Mouse (Mus musculus) adrenal gland, adult (tissue): ENCODE measurements around the gene Nit1.
A peak's percentile ranks its signal among the peaks of the same experiment; 100 is the strongest.
"Not testable (repeated sequence)": the region's sequence is repeated elsewhere in the genome, so short reads cannot be mapped to it uniquely, and the experiment has no call there.

Source experiments
- DNase-seq, 2 experiments: peaks; one replicate each; pipeline ENCODE4 v3.0.0; 2022 to 2023; ENCODE audit warnings: low spot score in 1 of 2; ENCODE audit not compliant: inconsistent age in 2 of 2

The Nit1 gene

DNA sequence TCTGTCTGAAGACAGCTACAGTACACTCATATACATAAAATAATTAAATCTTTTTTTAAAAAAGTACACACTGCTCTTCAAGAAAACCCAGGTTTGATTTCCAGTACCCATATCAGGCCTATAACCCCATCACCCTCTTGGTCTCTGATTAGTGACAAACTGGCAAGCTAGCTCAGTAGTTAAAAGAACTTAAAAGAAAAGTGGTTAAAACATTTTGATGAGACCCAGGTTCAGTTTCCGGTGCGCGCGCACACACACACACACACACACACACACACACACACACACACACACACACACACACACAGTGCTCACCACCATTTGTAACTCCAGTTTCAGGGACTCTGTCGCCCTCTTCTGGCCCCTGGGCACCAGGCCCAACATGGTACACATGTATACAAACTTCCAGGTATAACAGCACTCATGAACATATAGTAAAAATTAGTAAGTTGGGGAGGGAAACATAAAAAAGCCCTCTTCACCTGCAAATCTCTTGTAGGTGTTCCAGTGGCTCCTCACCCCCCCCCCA lies 10.4 kb upstream of the Nit1 start:
- peak in 1 of 2 experiments; percentile 39 for DNase-seq

GRCm38 (mm10) chr1:171349210-171349609 lies 3.8 kb upstream of the Nit1 start:
- peak; percentile 42 to 71 for DNase-seq

DNA sequence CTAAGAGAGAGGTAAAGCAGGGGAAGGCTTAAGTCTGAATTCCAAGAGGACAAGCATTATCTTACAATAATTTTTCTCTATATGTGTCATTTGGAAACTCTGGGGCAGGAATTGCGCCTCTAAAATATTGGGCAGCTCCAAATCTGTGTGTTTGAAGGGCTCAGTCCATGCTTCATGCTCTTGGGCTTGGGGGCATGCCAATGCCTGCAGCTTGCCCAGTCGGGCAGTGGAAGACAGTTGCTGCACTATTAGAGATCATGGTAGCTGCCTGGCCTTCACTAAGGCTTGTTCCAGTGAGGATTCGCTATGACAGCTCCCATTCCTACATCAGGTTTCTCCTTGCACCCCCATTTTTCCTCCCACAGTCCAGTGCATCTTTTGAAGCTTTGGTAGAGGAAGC lies 3.2 kb upstream of the Nit1 start:
- DNase-seq, result peak in 1 of 2 experiments; percentile 46

DNA sequence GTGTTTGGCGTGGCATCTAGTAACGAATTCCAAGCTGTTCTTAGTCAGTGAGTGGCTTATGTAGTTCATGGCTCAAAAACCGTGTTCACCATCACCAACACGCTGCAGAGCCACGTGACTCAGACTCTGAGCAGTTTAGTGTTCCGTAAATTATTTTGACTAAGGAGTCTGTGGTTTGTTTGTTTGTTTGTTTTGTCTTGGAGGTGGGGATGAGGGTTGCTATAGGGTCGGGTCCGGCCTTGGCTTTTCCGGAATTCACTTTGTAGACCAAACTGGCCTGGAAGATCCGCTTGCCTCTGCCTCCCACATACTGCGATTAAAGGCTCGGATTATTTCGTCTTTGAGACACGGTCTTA lies 627 bp upstream of the Nit1 start:
- DNase-seq, result peak in 1 of 2 experiments; percentile 71

GRCm38 (mm10) chr1:171344715-171345114 lies 731 bp downstream of the Nit1 start:
- no peak for DNase-seq

DNA sequence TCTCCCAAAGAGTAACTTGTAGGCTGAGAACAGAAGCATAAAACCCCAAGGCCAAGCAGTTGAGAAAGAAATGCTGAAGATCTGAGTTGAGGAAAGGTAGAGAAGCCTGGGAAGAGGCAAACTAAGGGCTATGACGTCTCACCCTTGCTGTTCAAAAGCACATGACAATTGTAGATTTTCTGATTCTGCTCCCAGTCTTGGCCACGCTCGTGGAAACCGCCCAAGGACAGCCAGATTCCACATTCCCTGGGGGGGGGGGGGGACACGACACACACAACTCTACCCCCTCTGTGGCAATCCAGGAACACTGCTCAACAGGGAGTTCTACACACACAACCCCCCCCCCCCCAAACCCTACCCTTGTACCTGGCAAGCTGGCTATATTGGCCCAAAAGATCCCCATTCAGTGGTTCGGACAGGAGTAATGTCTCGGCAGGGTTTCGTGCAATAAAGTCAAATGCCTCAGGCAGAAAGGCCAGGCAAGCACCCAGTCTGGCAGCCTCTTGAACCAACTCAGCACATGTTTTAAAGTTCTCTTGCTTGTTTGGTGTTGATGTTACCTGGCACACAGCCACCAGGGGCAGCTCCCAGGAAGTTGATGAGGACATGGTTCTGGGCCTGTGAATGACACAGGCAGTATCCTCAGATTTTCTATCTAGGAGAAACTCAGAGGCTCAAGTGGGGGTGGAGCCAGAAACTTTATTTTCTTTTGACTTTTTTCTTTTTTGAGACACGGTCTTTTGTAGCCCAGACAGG lies 1.3 kb downstream of the Nit1 start:
- peak; percentile 69 to 83 for DNase-seq

DNA sequence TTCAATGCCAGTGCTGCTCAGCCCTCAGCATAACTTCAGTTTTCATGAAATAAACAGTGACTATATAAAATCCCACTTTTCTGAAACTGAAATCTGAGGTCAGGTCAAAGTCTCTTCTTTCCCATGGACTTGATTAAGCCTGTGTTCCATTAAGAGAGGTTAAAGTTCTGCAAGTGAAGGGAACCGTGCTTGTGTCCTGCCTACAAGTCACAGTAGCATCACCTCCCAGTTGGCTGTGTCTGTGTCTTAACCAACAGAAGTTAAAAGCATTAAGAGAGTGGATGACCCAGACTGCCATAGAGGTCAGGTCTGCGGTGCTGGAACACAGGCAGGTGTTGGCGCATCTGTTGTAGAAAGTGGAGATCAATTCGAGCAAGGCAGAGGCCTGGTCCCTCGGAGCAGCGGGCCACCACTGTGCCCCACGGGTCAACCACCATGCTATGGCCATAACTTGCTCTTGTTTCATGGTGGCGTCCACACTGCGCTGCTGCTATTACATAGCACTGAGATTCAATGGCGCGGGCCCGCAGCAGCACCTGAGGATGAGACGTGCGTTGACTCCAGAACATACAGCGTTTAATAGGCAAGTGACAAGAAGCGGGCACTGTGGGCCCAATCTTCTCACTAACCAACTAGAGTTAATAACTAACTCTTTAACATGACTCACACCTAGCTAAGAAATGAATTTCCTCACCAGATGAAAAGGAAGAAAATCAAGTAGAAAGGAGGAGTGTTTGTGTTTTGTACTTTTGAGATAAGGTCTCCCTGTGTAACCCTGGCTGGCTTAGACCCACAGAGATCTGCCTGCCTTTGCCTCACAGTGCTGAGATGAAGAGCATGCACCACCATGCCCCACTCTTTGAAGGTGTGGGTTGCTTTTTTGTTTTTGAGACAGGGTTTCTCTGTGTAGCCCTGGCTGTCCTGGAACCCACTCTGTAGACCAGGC lies 2.9 kb downstream of the Nit1 start:
- DNase-seq, result peak in 1 of 2 experiments; percentile 36

DNA sequence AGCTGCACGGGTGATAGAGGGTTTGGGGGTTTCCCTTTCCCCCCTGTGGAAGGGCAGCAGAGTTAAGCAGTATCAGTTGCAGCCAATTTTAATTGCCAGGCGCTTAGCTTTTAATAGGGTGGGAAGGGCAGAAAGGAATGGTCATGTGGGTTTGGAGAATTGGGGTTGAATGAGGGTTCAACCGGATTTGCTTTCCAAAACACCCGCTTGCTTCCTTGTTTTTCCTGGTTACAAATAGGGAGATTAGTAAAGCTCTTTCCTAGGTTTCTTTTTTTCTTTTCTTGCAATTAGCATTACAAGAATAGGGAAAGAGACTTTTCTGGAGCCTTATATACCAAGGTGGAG lies 15.3 kb downstream of the Nit1 start:
- no peak for DNase-seq

DNA sequence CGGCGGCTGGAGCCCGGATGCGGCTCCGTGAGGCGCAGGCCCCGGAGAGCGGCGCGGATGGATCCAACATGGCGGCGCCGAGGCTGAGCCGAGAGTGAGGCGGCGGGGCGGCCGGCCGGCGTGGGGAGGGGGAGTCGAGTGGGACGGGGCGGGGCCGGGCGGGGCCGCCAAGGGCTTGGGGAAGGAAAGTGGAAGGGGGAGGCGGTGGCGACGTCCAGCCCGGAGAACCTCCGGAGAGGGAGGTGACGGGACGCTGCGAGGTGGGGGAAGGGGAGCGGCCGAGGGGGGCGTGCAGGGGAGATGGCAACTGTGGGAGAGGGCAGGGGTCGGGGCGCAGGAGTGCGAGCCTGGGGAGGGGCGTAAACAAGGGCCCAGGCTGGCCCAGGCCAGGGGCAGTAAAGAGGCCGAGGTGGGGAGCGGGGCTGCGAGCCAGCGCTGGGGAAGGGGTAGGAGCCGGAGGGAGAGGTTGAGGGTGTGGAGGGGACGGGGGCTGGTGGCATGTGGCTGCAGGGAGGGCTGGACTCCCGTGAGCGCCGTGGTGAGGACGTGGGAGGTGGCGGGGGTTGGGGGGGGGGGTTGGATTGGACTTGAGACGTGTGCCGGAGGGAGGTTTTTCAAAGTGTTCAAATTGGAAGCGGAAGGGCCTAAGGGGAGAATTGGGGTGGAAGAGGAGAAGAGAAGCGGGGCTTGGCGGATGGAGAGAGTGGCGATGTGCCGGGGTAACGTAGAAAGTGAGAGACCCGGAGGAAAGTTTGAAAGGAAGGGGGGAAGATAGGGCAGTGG lies 15.8 kb downstream of the Nit1 start:
- DNase-seq, result peak in 1 of 2 experiments; percentile 82

- DNase-seq, result peak; percentile 95 to 98
Observed at GRCm38 (mm10) chr1:171328839-171329432, 16.5 kb downstream of the Nit1 start, which contains the start of gene Dedd. Dedd (plus strand) TSS chr1:171329145.

GRCm38 (mm10) chr1:171328244-171328643 lies 17.2 kb downstream of the Nit1 start:
- no peak for DNase-seq

DNA sequence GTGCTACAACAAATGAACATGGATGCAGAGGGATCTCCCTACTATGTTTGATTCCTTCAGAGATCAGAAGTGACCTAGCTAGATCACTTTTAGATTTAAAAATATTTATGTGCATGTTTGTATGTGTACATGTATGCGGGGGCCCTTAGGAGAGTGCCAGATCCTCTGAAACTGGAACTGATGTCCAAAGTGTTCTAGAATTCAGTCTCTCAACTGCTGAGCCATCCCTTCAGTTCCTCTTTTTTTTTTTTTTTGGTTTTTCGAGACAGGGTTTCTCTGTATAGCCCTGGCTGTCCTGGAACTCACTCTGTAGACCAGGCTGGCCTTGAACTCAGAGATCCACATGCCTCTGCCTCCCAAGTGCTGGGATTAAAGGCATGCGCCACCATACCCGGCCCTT lies 18.9 kb downstream of the Nit1 start:
- not testable (repeated sequence) for DNase-seq

GRCm38 (mm10) chr1:171325571-171325970 lies 19.9 kb downstream of the Nit1 start:
- peak in 1 of 2 experiments; percentile 69 for DNase-seq

- DNase-seq, result no peak
Observed at GRCm38 (mm10) chr1:171322012-171322411, 23.4 kb downstream of the Nit1 start.

GRCm38 (mm10) chr1:171321415-171321814 lies 24.0 kb downstream of the Nit1 start:
- DNase-seq, result peak in 1 of 2 experiments; percentile 66

- no peak for DNase-seq
Observed at GRCm38 (mm10) chr1:171320151-171320550, 25.3 kb downstream of the Nit1 start.

- no peak for DNase-seq
Observed at GRCm38 (mm10) chr1:171319748-171320147, 25.7 kb downstream of the Nit1 start.

DNA sequence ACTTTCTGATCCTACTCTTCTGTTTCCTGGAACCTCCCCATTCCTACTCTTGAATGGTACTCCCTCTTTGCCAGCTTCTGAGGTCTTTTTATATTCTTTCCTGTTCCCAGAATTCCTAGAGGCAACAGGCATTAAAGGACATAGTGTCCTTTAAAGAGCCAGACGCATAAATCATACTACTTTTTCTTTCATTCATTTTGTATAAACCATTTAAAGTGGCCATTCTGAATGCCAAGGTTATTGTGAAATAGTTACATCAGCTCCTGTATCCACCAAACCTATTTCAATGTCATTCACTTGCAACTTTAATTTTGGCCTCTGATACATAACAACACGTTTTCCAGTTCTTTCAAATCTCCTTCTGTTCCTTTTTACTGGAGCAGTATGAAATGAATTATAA lies 36.1 kb downstream of the Nit1 start:
- peak in 1 of 2 experiments; percentile 78 for DNase-seq

- not testable (repeated sequence) for DNase-seq
Observed at GRCm38 (mm10) chr1:171306157-171306556, 39.3 kb downstream of the Nit1 start.

- no peak for DNase-seq
Observed at GRCm38 (mm10) chr1:171298226-171298625, 47.2 kb downstream of the Nit1 start.

DNA sequence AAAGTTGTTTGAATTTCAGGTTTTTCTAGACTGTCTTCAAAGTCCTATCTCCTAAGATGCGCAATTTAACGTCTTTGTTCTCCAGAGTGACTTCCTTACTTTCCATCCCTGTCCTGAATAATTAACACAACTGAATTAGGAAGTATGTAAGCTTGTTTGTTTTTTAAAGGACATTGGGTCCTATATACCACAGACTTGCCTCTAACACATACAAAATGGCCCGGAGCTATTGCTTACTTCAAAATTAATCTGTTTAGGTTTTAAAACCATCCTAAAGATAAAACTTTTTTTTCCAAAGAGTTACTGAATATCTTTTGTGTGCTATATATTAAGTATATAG lies 50.4 kb downstream of the Nit1 start:
- DNase-seq, result no peak
